Mouse (Mus musculus) MEL (cell line): ENCODE measurements around the gene Tbl2. TPM values are rescaled to one million over a fixed set of nuclear protein-coding genes. Genes with fewer than 3 reads are reported as not detected.

Source experiments
- DNase-seq: peaks from one replicate; pipeline ENCODE4 v3.0.0; 2011; ENCODE audit warnings: low read depth, low spot score
- H3K27ac ChIP-seq: 2 replicates; pipeline ENCODE4 v1.5.1; 2012; ENCODE audit warnings: low read depth, mild to moderate bottlenecking, control low read depth, low read length, moderate library complexity; ENCODE audit not compliant: control insufficient read depth
- H3K27me3 ChIP-seq, 2 experiments: fragments of 150-350 bp in 1 of 2; sonication (generic) in 1 of 2; 2 replicates each; pipeline ENCODE4 v1.6.1; 2012; ENCODE audit warnings: low read length in 2 of 2, mild to moderate bottlenecking in 2 of 2, improper control_type of control experiment in 1 of 2, moderate library complexity in 1 of 2; ENCODE audit not compliant: insufficient read depth in 2 of 2, control insufficient read depth in 1 of 2
- H3K36me3 ChIP-seq, 2 experiments: 2 replicates each; pipeline ENCODE4 v1.6.1; 2012 to 2014; ENCODE audit warnings: low read length in 2 of 2, improper control_type of control experiment in 1 of 2, inconsistent platforms in 1 of 2, mild to moderate bottlenecking in 1 of 2; ENCODE audit not compliant: insufficient read depth in 2 of 2, control insufficient read depth in 1 of 2
- H3K4me1 ChIP-seq, 2 experiments: fragments of 150-350 bp in 1 of 2; sonication (generic) in 1 of 2; 2 replicates each; pipeline ENCODE4 v1.6.1; 2012; ENCODE audit warnings: low read length in 2 of 2, improper control_type of control experiment in 1 of 2, mild to moderate bottlenecking in 1 of 2; ENCODE audit not compliant: insufficient read depth in 2 of 2, control insufficient read depth in 1 of 2
- H3K4me3 ChIP-seq, 2 experiments: fragments of 150-350 bp in 1 of 2; sonication (generic) in 1 of 2; 2 replicates each; pipeline ENCODE4 v1.5.1; 2012; ENCODE audit warnings: low read depth in 2 of 2, low read length in 2 of 2, mild to moderate bottlenecking in 2 of 2, moderate library complexity in 2 of 2, control low read depth in 1 of 2, improper control_type of control experiment in 1 of 2; ENCODE audit not compliant: control insufficient read depth in 1 of 2, insufficient read depth in 1 of 2
- H3K79me2 ChIP-seq: 2 replicates; pipeline ENCODE4 v1.6.1; 2012; ENCODE audit warnings: mild to moderate bottlenecking, low read length, moderate library complexity; ENCODE audit not compliant: control insufficient read depth, poor library complexity, insufficient read depth
- H3K9ac ChIP-seq: 2 replicates; pipeline ENCODE4 v1.6.1; 2012; ENCODE audit warnings: low read depth, mild to moderate bottlenecking, control low read depth, low read length, moderate library complexity; ENCODE audit not compliant: control insufficient read depth, poor library complexity, severe bottlenecking
- H3K9me3 ChIP-seq: fragments of 150-350 bp; sonication (generic); replicated peaks from 2 replicates; pipeline ENCODE4 v1.6.1; 2012; ENCODE audit warnings: mild to moderate bottlenecking, low read length, improper control_type of control experiment, moderate library complexity; ENCODE audit not compliant: insufficient read depth
- BHLHE40 ChIP-seq: IDR thresholded peaks from 2 replicates; pipeline ENCODE4 v1.6.1; 2012; ENCODE audit warnings: low read depth, mild to moderate bottlenecking, inconsistent platforms, low read length, improper control_type of control experiment, borderline replicate concordance
- CHD1 ChIP-seq: IDR thresholded peaks from 2 replicates; pipeline ENCODE4 v1.6.1; 2012; ENCODE audit warnings: low read depth, mild to moderate bottlenecking, inconsistent platforms, low read length, improper control_type of control experiment
- CHD2 ChIP-seq: IDR thresholded peaks from 2 replicates; pipeline ENCODE4 v1.6.1; 2011; ENCODE audit warnings: low read length, improper control_type of control experiment
- CTCF ChIP-seq, 3 experiments: IDR thresholded peaks in 2 of 3; conservative IDR thresholded peaks in 1 of 3; 2 replicates each; pipeline ENCODE4 v1.5.1; 2011 to 2012; ENCODE audit warnings: low read length in 3 of 3, low read depth in 2 of 3, mild to moderate bottlenecking in 2 of 3, improper control_type of control experiment in 1 of 3, inconsistent platforms in 1 of 3, mixed read lengths in 1 of 3, moderate library complexity in 1 of 3; ENCODE audit not compliant: control insufficient read depth in 1 of 3, insufficient read depth in 1 of 3, poor library complexity in 1 of 3, severe bottlenecking in 1 of 3
- E2F4 ChIP-seq: IDR thresholded peaks from 2 replicates; pipeline ENCODE4 v1.6.1; 2011; ENCODE audit warnings: low read depth, low read length, improper control_type of control experiment, borderline replicate concordance
- ELF1 ChIP-seq: IDR thresholded peaks from 2 replicates; pipeline ENCODE4 v1.6.1; 2014; ENCODE audit warnings: low read depth, mild to moderate bottlenecking, inconsistent platforms, low read length, improper control_type of control experiment, moderate library complexity
- EP300 ChIP-seq, 2 experiments: IDR thresholded peaks; 2 replicates each; pipeline ENCODE4 v1.6.1; 2011; ENCODE audit warnings: improper control_type of control experiment in 2 of 2, low read length in 2 of 2, low read depth in 1 of 2, mild to moderate bottlenecking in 1 of 2
- ETS1 ChIP-seq: IDR thresholded peaks from 2 replicates; pipeline ENCODE4 v1.6.1; 2012; ENCODE audit warnings: low read depth, mild to moderate bottlenecking, inconsistent platforms, low read length, improper control_type of control experiment, moderate library complexity
- GABPA ChIP-seq: IDR thresholded peaks from 2 replicates; pipeline ENCODE4 v1.6.1; 2012; ENCODE audit warnings: low read depth, mild to moderate bottlenecking, inconsistent platforms, low read length, improper control_type of control experiment, moderate library complexity
- GATA1 ChIP-seq: IDR thresholded peaks from 2 replicates; pipeline ENCODE4 v1.6.1; 2011; ENCODE audit warnings: low read depth, low read length, improper control_type of control experiment
- HCFC1 ChIP-seq: IDR thresholded peaks from 2 replicates; pipeline ENCODE4 v1.6.1; 2012; ENCODE audit warnings: low read depth, mild to moderate bottlenecking, inconsistent platforms, low read length, improper control_type of control experiment, moderate library complexity
- JUND ChIP-seq: IDR thresholded peaks from 2 replicates; pipeline ENCODE4 v1.6.1; 2011; ENCODE audit warnings: low read depth, mild to moderate bottlenecking, improper control_type of control experiment, low read length
- KAT2A ChIP-seq: conservative IDR thresholded peaks from 2 replicates; pipeline ENCODE4 v1.6.1; 2012; ENCODE audit warnings: low read depth, low read length, improper control_type of control experiment, inconsistent platforms
- MAFK ChIP-seq: IDR thresholded peaks from 2 replicates; pipeline ENCODE4 v1.6.1; 2011; ENCODE audit warnings: low read depth, mild to moderate bottlenecking, low read length, improper control_type of control experiment, borderline replicate concordance
- MAZ ChIP-seq: IDR thresholded peaks from 2 replicates; pipeline ENCODE4 v1.6.1; 2012; ENCODE audit warnings: low read depth, mild to moderate bottlenecking, inconsistent platforms, low read length, improper control_type of control experiment
- MEF2A ChIP-seq: IDR thresholded peaks from 2 replicates; pipeline ENCODE4 v1.6.1; 2014; ENCODE audit warnings: low read depth, mild to moderate bottlenecking, inconsistent platforms, low read length, improper control_type of control experiment; ENCODE audit not compliant: poor library complexity, insufficient replicate concordance, severe bottlenecking; ENCODE audit errors: extremely low read depth
- MXI1 ChIP-seq: IDR thresholded peaks from 2 replicates; pipeline ENCODE4 v1.6.1; 2011; ENCODE audit warnings: mild to moderate bottlenecking, low read depth, low read length, improper control_type of control experiment
- MYB ChIP-seq: IDR thresholded peaks from 2 replicates; pipeline ENCODE4 v1.6.1; 2011; ENCODE audit warnings: mild to moderate bottlenecking, low read depth, low read length, improper control_type of control experiment
- MYC ChIP-seq: IDR thresholded peaks from 2 replicates; pipeline ENCODE4 v1.6.1; 2011; ENCODE audit warnings: low read depth, mild to moderate bottlenecking, low read length, improper control_type of control experiment, moderate library complexity
- NELFE ChIP-seq: IDR thresholded peaks from 2 replicates; pipeline ENCODE4 v1.6.1; 2011; ENCODE audit warnings: low read depth, low read length, improper control_type of control experiment
- NRF1 ChIP-seq: IDR thresholded peaks from 2 replicates; pipeline ENCODE4 v1.6.1; 2014; ENCODE audit warnings: low read depth, mild to moderate bottlenecking, inconsistent platforms, low read length, improper control_type of control experiment, moderate library complexity; ENCODE audit not compliant: poor library complexity, insufficient read depth, severe bottlenecking
- POLR2A ChIP-seq, 2 experiments: IDR thresholded peaks; 2 replicates each; pipeline ENCODE4 v1.6.1; 2011 to 2012; ENCODE audit warnings: low read length in 2 of 2, mild to moderate bottlenecking in 2 of 2, control low read depth in 1 of 2, improper control_type of control experiment in 1 of 2, low read depth in 1 of 2, moderate library complexity in 1 of 2; ENCODE audit not compliant: control insufficient read depth in 1 of 2, insufficient read depth in 1 of 2, poor library complexity in 1 of 2
- POLR2AphosphoS2 ChIP-seq: IDR thresholded peaks from 2 replicates; pipeline ENCODE4 v1.6.1; 2011; ENCODE audit warnings: low read length, improper control_type of control experiment
- POLR2AphosphoS5 ChIP-seq: IDR thresholded peaks from 2 replicates; pipeline ENCODE4 v1.6.1; 2012; ENCODE audit warnings: low read depth, borderline replicate concordance, mild to moderate bottlenecking, inconsistent platforms, low read length, moderate library complexity, mixed read lengths
- RAD21 ChIP-seq: IDR thresholded peaks from 2 replicates; pipeline ENCODE4 v1.6.1; 2011; ENCODE audit warnings: mild to moderate bottlenecking, low read depth, low read length, improper control_type of control experiment
- RCOR1 ChIP-seq: IDR thresholded peaks from 2 replicates; pipeline ENCODE4 v1.6.1; 2012; ENCODE audit warnings: low read depth, mild to moderate bottlenecking, inconsistent platforms, low read length, improper control_type of control experiment
- SIN3A ChIP-seq: IDR thresholded peaks from 2 replicates; pipeline ENCODE4 v1.6.1; 2012; ENCODE audit warnings: low read length, improper control_type of control experiment, inconsistent platforms
- SMC3 ChIP-seq: IDR thresholded peaks from 2 replicates; pipeline ENCODE4 v1.6.1; 2011; ENCODE audit warnings: low read depth, low read length, improper control_type of control experiment
- TAL1 ChIP-seq: IDR thresholded peaks from 2 replicates; pipeline ENCODE4 v1.6.1; 2012; ENCODE audit warnings: mild to moderate bottlenecking, inconsistent platforms, low read length, moderate library complexity, mixed read lengths
- TBP ChIP-seq: IDR thresholded peaks from 2 replicates; pipeline ENCODE4 v1.8.0; 2011; ENCODE audit warnings: low read depth, low read length, improper control_type of control experiment
- TCF12 ChIP-seq: IDR thresholded peaks from 2 replicates; pipeline ENCODE4 v1.6.1; 2014; ENCODE audit warnings: low read depth, mild to moderate bottlenecking, inconsistent platforms, low read length, improper control_type of control experiment, moderate library complexity
- UBTF ChIP-seq: IDR thresholded peaks from 2 replicates; pipeline ENCODE4 v1.6.1; 2012; ENCODE audit warnings: low read depth, mild to moderate bottlenecking, inconsistent platforms, low read length, improper control_type of control experiment, moderate library complexity, borderline replicate concordance; ENCODE audit not compliant: insufficient read depth
- USF1 ChIP-seq: IDR thresholded peaks from 2 replicates; pipeline ENCODE4 v1.6.1; 2014; ENCODE audit warnings: low read depth, mild to moderate bottlenecking, inconsistent platforms, low read length, improper control_type of control experiment, moderate library complexity
- USF2 ChIP-seq, 2 experiments: IDR thresholded peaks; 2 replicates each; pipeline ENCODE4 v1.6.1; 2011 to 2012; ENCODE audit warnings: improper control_type of control experiment in 2 of 2, low read length in 2 of 2, borderline replicate concordance in 1 of 2, inconsistent platforms in 1 of 2, low read depth in 1 of 2, mild to moderate bottlenecking in 1 of 2; ENCODE audit not compliant: insufficient read depth in 1 of 2
- ZC3H11A ChIP-seq: IDR thresholded peaks from 2 replicates; pipeline ENCODE4 v1.6.1; 2012; ENCODE audit warnings: low read depth, mild to moderate bottlenecking, inconsistent platforms, low read length, improper control_type of control experiment
- ZKSCAN1 ChIP-seq: IDR thresholded peaks from 2 replicates; pipeline ENCODE4 v1.6.1; 2012; ENCODE audit warnings: low read depth, mild to moderate bottlenecking, inconsistent platforms, low read length, improper control_type of control experiment, moderate library complexity
- ZMIZ1 ChIP-seq: IDR thresholded peaks from 2 replicates; pipeline ENCODE4 v1.6.1; 2012; ENCODE audit warnings: low read depth, mild to moderate bottlenecking, inconsistent platforms, low read length, improper control_type of control experiment, moderate library complexity
- ZNF384 ChIP-seq: IDR thresholded peaks from 2 replicates; pipeline ENCODE4 v1.6.1; 2012; ENCODE audit warnings: low read depth, mild to moderate bottlenecking, inconsistent platforms, low read length, improper control_type of control experiment
- polyA plus RNA-seq, 2 experiments: library from polyadenylated mRNA; stranded (reverse) in 1 of 2; unstranded in 1 of 2; fragments of >175 nt in 1 of 2; fragments of >200 nt in 1 of 2; gene quantifications; 2 replicates each; pipeline versions ENCODE4 v1.2.1 to v1.2.4; 2012; ENCODE audit warnings: low replicate concordance in 2 of 2, low read depth in 1 of 2; ENCODE audit not compliant: insufficient read length in 2 of 2, insufficient read depth in 1 of 2, missing spikeins in 1 of 2
- total RNA-seq: library from RNA; depleted of rRNA; stranded (reverse); fragments of 300-350 nt; gene quantifications from 2 replicates; pipeline ENCODE4 v1.2.3, GENCODE M21; 2012

Tbl2 gene
- total and polyA plus RNA-seq, 3 experiments, result 20.5 to 30.3 TPM; not detected in 1

DNA sequence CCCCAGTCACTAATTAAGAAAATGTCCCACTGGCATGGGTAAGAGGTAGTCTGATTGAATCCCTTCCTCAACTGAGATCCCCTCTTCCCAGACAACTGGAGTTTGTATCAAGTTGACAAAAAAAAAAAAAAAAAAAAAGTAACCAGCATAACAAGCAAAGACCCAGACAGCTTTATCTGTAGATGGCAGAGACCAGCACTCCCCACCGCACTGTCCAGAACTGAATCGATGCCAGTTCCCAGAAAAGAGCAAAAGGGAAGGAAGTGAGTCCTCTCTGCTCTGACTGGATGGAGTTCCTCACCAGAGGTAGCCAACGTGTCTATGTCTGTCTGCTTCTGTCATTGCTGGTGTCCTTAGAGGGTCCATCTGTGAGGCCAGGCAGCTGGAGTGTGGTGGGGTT is 3.9 kb upstream of the Tbl2 start:
- H3K4me1 ChIP-seq, result peaks cover 3 to 16% of the 10 kb centered on the region in 2 experiments
- peaks cover 0 to 2% of the 10 kb centered on the region in 2 experiments; a peak in 3 of 4 replicates for H3K27me3 ChIP-seq
- no peaks in the 10 kb centered on the region for H3K9me3 ChIP-seq
- no peak overlapping the region for H3K9ac ChIP-seq
- peaks cover 8% of the 10 kb centered on the region for H3K79me2 ChIP-seq
- peaks cover 0 to 17% of the 10 kb centered on the region in 2 experiments; a peak in 2 of 4 replicates for H3K36me3 ChIP-seq
- H3K4me3 ChIP-seq, result no peak overlapping the region
- H3K27ac ChIP-seq, result no peak overlapping the region
- DNase-seq, result peak; percentile 74
- TF ChIP-seq CHD2 (no peak), ZKSCAN1 (no peak), TCF12 (peak; percentile 73), MEF2A (no peak), SIN3A (0 out of 2 replicates have a peak, but pooled peaks have one; percentile 27), TBP (no peak), GATA1 (peak; percentile 49; the same call in 1 of the 2 replicates), JUND (no peak), USF1 (no peak), MYB (no peak), EP300 (IDR thresholded peaks at IDR 0.05; ENCODE audit: low read depth in 1 of 2, low read length in 2 of 2) (peak; percentile 58 to 64), ZC3H11A (no peak), MYC (no peak), KAT2A (no peak), HCFC1 (no peak), ETS1 (peak; percentile 53; the same call in 1 of the 2 replicates), CHD1 (no peak), MAFK (no peak), ZNF384 (peak; percentile 93), RAD21 (no peak), NRF1 (no peak), ELF1 (no peak), RCOR1 (peak; percentile 40; the same call in 1 of the 2 replicates), SMC3 (no peak), BHLHE40 (no peak), UBTF (no peak), USF2 (IDR thresholded peaks at IDR 0.05; ENCODE audit: borderline replicate concordance in 1 of 2, insufficient read depth in 1 of 2, low read depth in 1 of 2, low read length in 2 of 2) (no peak), NELFE (no peak), POLR2AphosphoS2 (no peak), POLR2AphosphoS5 (no peak), GABPA (no peak), MAZ (no peak), ZMIZ1 (no peak), MXI1 (no peak), E2F4 (no peak), CTCF (IDR thresholded peaks at IDR 0.05 in 2 of 3, conservative IDR thresholded peaks at IDR 0.05 in 1 of 3; ENCODE audit: control insufficient read depth in 1 of 3, insufficient read depth in 1 of 3, low read depth in 2 of 3, low read length in 3 of 3, poor library complexity in 1 of 3, severe bottlenecking in 1 of 3) (no peak), POLR2A (IDR thresholded peaks at IDR 0.05; ENCODE audit: control insufficient read depth in 1 of 2, insufficient read depth in 1 of 2, low read depth in 1 of 2, low read length in 2 of 2, poor library complexity in 1 of 2) (no peak), TAL1 (peak; percentile 90)
